Mouse (Mus musculus) heart, embryonic 10.5 days (tissue): ENCODE data around the gene Srd5a1. TPM values are rescaled to one million over a fixed set of nuclear protein-coding genes. Genes with fewer than 3 reads are reported as not detected.

ENCODE experiments used
- DNase-seq: peaks from one replicate; pipeline ENCODE4 v3.0.0-alpha.2; 2017; ENCODE audit warnings: low spot score
- H3K27ac ChIP-seq: fragments of 300-500 bp; sonication (generic); 2 replicates; pipeline ENCODE4 v1.5.1; 2016; ENCODE audit warnings: mild to moderate bottlenecking
- H3K27me3 ChIP-seq: fragments of 300-500 bp; sonication (generic); 2 replicates; pipeline ENCODE4 v1.6.1; 2016; ENCODE audit warnings: mild to moderate bottlenecking; ENCODE audit not compliant: poor library complexity, insufficient read depth, severe bottlenecking
- H3K36me3 ChIP-seq: fragments of 300-500 bp; sonication (generic); 2 replicates; pipeline ENCODE4 v1.6.1; 2016; ENCODE audit warnings: mild to moderate bottlenecking, moderate library complexity
- H3K4me1 ChIP-seq: fragments of 300-500 bp; sonication (generic); 2 replicates; pipeline ENCODE4 v1.6.1; 2016; ENCODE audit warnings: mild to moderate bottlenecking
- H3K4me3 ChIP-seq: fragments of 300-500 bp; sonication (generic); 2 replicates; pipeline ENCODE4 v1.5.1; 2016; ENCODE audit warnings: mild to moderate bottlenecking, moderate library complexity
- H3K9me3 ChIP-seq: fragments of 300-500 bp; sonication (generic); 2 replicates; pipeline ENCODE4 v1.6.1; 2016; ENCODE audit warnings: mild to moderate bottlenecking, moderate library complexity
- WGBS: fragments of 180-500 bp; shearing (Covaris S2); methylation state at CpG from one replicate; pipeline ENCODE4 v1.1.7; 2016; 5-methylcytosine and 5-hydroxymethylcytosine counted together
- polyA plus RNA-seq: library from polyadenylated mRNA; unstranded; fragments of >200 nt; fragmentation: Nextera tagmentation; extraction: Ambion mirVana; gene quantifications from 2 replicates; pipeline ENCODE4 v1.2.1, GENCODE M21; 2016

Gene Srd5a1
- polyA plus RNA-seq, 1 experiment from 2014 or later = 12.0 TPM

- WGBS = 56% methylated on average over 6 of the region's 6 CpGs
- H3K9me3 ChIP-seq = no peaks in the 10 kb centered on the region
Observed at GRCm38 (mm10) chr13:69531431-69531830, 79.8 kb downstream of the Srd5a1 start.

GRCm38 (mm10) chr13:69530951-69531350, 80.3 kb downstream of the Srd5a1 start:
- H3K36me3 ChIP-seq = peaks cover 16% of the 10 kb centered on the region
- H3K4me3 ChIP-seq = 0 out of 2 replicates have a peak overlapping the region, but pooled peaks have one; percentile 96
- 84% methylated on average over 6 of the region's 6 CpGs for WGBS
- H3K9me3 ChIP-seq = no peaks in the 10 kb centered on the region
- no peak for DNase-seq
- no peaks in the 10 kb centered on the region for H3K27me3 ChIP-seq
- no peak overlapping the region for H3K27ac ChIP-seq
- peaks cover 64% of the 10 kb centered on the region for H3K4me1 ChIP-seq

More at GRCm38 (mm10) chr13:69531431-69531830, 79.8 kb downstream of the Srd5a1 start:
- H3K36me3 ChIP-seq = peaks cover 16% of the 10 kb centered on the region
- no peak for DNase-seq
- peak overlapping the region; percentile 96 for H3K4me3 ChIP-seq
- H3K27me3 ChIP-seq = no peaks in the 10 kb centered on the region
- peaks cover 61% of the 10 kb centered on the region for H3K4me1 ChIP-seq
- no peak overlapping the region for H3K27ac ChIP-seq

- Histone ChIP-seq H3K4me3 (0 out of 2 replicates have a peak overlapping the region, but pooled peaks have one; percentile 96), H3K27ac (no peak overlapping the region), H3K27me3 (no peaks in the 10 kb centered on the region), H3K36me3 (peaks cover 16% of the 10 kb centered on the region), H3K4me1 (peaks cover 64% of the 10 kb centered on the region), H3K9me3 (no peaks in the 10 kb centered on the region)
- no peak for DNase-seq
- WGBS = 78% methylated on average over 3 of the region's 3 CpGs
Observed at GRCm38 (mm10) chr13:69530156-69530555, 81.1 kb downstream of the Srd5a1 start.

- WGBS = 64% methylated on average over 7 of the region's 7 CpGs
- Histone ChIP-seq H3K9me3 (no peaks in the 10 kb centered on the region), H3K4me3 (no peak overlapping the region), H3K36me3 (peaks cover 16% of the 10 kb centered on the region), H3K27ac (no peak overlapping the region), H3K27me3 (no peaks in the 10 kb centered on the region), H3K4me1 (peaks cover 80% of the 10 kb centered on the region)
- DNase-seq = no peak
Observed at GRCm38 (mm10) chr13:69528531-69528930, 82.7 kb downstream of the Srd5a1 start.

- H3K36me3 ChIP-seq = peaks cover 16% of the 10 kb centered on the region
- no peak overlapping the region for H3K27ac ChIP-seq
- H3K4me3 ChIP-seq = no peak overlapping the region
- H3K9me3 ChIP-seq = no peaks in the 10 kb centered on the region
- peaks cover 86% of the 10 kb centered on the region for H3K4me1 ChIP-seq
- no peak for DNase-seq
- no peaks in the 10 kb centered on the region for H3K27me3 ChIP-seq
- WGBS = 70% methylated on average over 4 of the region's 4 CpGs
Observed at GRCm38 (mm10) chr13:69525867-69526266, 85.4 kb downstream of the Srd5a1 start.

- Histone ChIP-seq H3K9me3 (no peaks in the 10 kb centered on the region), H3K4me1 (peaks cover 74% of the 10 kb centered on the region), H3K27ac (no peak overlapping the region), H3K36me3 (no peaks in the 10 kb centered on the region; the same call in 1 of the 2 replicates), H3K27me3 (no peaks in the 10 kb centered on the region), H3K4me3 (no peak overlapping the region)
- DNase-seq = no peak
- WGBS = 66% methylated on average over 2 of the region's 2 CpGs
Observed at GRCm38 (mm10) chr13:69524158-69524530, 87.1 kb downstream of the Srd5a1 start.

Other genes with a start within 250 kb of the Srd5a1 start
- 106 and 140 TPM in 2 replicates for gene Nsun2, start 77.7 kb downstream of the Srd5a1 start, polyA plus RNA-seq
- 3.2 and 4.6 TPM in 2 replicates for gene Tent4a, start 76.8 kb downstream of the Srd5a1 start, polyA plus RNA-seq
- gene Ube2ql1, start 128.4 kb upstream of the Srd5a1 start, polyA plus RNA-seq = 0.80 and 0.98 TPM in 2 replicates
- gene Med10, start 191.0 kb upstream of the Srd5a1 start, polyA plus RNA-seq = 122 and 154 TPM in 2 replicates